Mouse (Mus musculus) forebrain, embryonic 13.5 days (tissue): ENCODE data around the gene Ubac2. TPM values are rescaled to one million over a fixed set of nuclear protein-coding genes. Genes with fewer than 3 reads are reported as not detected.

Experiments used
- ATAC-seq: fragments of 200-750 bp; cut with Nextera tagmentation; 2 replicates; pipeline ENCODE4 v1.8.0; 2017
- H3K27ac ChIP-seq: fragments of 300-500 bp; sonication (generic); 2 replicates; pipeline ENCODE4 v1.5.1; 2015; ENCODE audit warnings: inconsistent platforms, mild to moderate bottlenecking, moderate library complexity
- H3K27me3 ChIP-seq: fragments of 300-500 bp; sonication (generic); 2 replicates; pipeline ENCODE4 v1.6.1; 2015; ENCODE audit warnings: mild to moderate bottlenecking, inconsistent platforms
- H3K36me3 ChIP-seq: fragments of 300-500 bp; sonication (generic); 2 replicates; pipeline ENCODE4 v1.6.1; 2015; ENCODE audit warnings: mild to moderate bottlenecking, inconsistent platforms; ENCODE audit not compliant: poor library complexity, severe bottlenecking
- H3K4me1 ChIP-seq: fragments of 300-500 bp; sonication (generic); 2 replicates; pipeline ENCODE4 v1.6.1; 2015; ENCODE audit warnings: inconsistent platforms
- H3K4me2 ChIP-seq: fragments of 300-500 bp; sonication (generic); 2 replicates; pipeline ENCODE4 v1.6.1; 2015; ENCODE audit warnings: inconsistent platforms, mild to moderate bottlenecking, moderate library complexity
- H3K4me3 ChIP-seq: fragments of 300-500 bp; sonication (generic); 2 replicates; pipeline ENCODE4 v1.5.1; 2015; ENCODE audit warnings: mild to moderate bottlenecking, inconsistent platforms
- H3K9ac ChIP-seq: fragments of 300-500 bp; sonication (generic); 2 replicates; pipeline ENCODE4 v1.6.1; 2015; ENCODE audit warnings: mild to moderate bottlenecking, inconsistent platforms
- H3K9me3 ChIP-seq: fragments of 300-500 bp; sonication (generic); replicated peaks from 2 replicates; pipeline ENCODE4 v1.6.1; 2016; ENCODE audit warnings: inconsistent platforms
- WGBS: fragments of 180-500 bp; shearing (Covaris S2); methylation state at CpG from one replicate; pipeline ENCODE4 v1.1.7; 2015; 5-methylcytosine and 5-hydroxymethylcytosine counted together
- polyA plus RNA-seq: library from polyadenylated mRNA; unstranded; fragments of >200 nt; fragmentation: Nextera tagmentation; extraction: Ambion mirVana; gene quantifications from 2 replicates; pipeline ENCODE4 v1.2.1, GENCODE M21; 2015

Gene Ubac2
- polyA plus RNA-seq, 1 experiment from 2014 or later, result 56.4 TPM

DNA sequence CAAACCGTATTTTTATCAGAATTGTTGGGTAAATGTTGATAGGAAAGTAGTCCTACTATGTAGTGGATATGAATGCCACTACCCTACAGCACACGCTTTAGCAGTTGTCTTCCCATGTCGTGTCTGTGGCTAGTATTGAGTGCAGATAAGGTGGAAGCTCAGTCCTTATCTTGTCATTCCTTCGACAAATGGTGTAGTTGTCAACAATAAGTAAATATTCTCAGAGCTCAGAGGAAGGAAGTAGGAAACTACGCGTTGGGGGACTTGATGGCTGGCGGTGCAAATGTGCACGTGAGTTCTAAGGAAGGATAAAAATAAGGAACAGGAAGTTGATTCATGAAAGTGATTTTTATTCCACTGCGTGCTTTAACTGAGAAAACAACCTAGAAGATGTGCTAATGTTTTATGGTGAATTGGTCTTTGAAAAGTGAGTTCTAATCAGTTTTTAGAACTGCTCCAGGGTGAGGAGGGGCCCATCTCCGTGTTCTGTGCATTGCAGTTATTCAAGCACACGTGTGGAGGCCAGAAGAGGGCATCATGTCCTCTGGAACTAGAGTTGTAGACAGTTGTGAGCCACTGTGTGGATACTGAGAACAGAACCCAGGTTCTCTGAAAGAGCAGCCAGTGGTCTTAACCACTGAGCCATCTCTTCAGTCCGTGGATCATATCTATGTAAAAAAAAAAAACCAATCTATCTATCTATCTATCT lies 51.0 kb downstream of the Ubac2 start:
- Histone ChIP-seq H3K4me3 (no peak overlapping the region), H3K9me3 (no peaks in the 10 kb centered on the region), H3K27me3 (no peaks in the 10 kb centered on the region), H3K9ac (no peak overlapping the region), H3K36me3 (peaks cover 8% of the 10 kb centered on the region), H3K4me2 (no peak overlapping the region), H3K27ac (no peak overlapping the region), H3K4me1 (no peaks in the 10 kb centered on the region)
- whole genome bisulfite sequencing, result 93% methylated on average over 12 of the region's 12 CpGs
- no peak for ATAC-seq

DNA sequence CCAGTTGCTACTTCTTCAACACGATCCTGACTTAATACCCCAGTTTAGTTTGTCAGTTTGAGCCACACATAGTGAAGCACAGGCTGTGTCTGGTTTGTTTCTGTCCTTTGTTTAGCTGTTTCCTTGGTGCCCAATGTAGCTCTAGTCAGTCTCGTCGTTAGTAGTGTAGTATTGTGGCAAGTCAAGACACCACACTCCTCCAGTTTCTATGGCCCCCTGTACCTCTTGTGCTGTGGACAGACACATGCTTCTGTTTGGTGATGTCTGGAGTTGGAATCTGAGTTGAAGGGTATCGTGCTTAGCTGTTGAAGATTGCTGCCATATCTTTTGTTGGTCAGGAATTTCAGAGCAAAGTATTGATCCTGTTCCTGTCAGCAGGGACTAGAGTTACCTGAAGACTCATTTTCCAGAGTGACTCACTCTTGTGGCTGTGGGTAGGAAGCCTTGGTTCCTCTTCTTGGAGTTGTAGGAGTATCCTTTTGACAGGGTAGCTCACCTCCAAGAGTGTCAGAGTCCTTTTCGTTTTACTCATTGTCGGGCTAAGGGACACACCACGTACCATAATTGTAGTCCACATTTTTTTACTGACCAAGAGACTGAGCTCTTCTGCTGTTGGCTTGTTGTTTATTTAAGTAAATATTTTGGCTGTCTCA lies 52.4 kb downstream of the Ubac2 start:
- H3K36me3 ChIP-seq, result peaks cover 12% of the 10 kb centered on the region
- H3K4me2 ChIP-seq, result no peak overlapping the region
- H3K4me1 ChIP-seq, result no peaks in the 10 kb centered on the region
- no peak overlapping the region for H3K4me3 ChIP-seq
- WGBS, result 70% methylated on average over 7 of the region's 7 CpGs
- H3K9me3 ChIP-seq, result peaks cover 5% of the 10 kb centered on the region; the same call in 1 of the 2 replicates
- H3K27ac ChIP-seq, result no peak overlapping the region
- H3K27me3 ChIP-seq, result no peaks in the 10 kb centered on the region
- H3K9ac ChIP-seq, result no peak overlapping the region
- ATAC-seq, result no peak

DNA sequence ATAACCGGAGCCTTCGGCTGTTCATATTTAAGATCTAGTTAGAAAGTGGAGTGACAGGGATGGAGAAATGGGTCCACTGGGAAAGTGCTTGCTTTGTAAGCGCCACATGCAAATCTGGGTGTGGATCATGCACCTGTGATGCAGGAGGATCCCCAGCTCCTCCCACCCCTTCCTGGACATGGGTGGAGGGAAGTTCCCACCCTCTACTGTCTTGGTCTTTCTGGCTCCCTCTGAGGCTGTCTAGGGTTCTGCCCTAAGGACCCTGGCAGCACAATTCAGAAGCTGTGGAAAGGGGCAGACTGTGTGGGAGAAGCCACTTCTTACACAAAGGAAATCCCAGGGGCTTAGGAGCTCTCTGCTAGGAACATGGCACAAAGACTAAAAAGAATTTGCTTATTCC lies 53.2 kb downstream of the Ubac2 start:
- Histone ChIP-seq H3K9me3 (peaks cover 10% of the 10 kb centered on the region; the same call in 1 of the 2 replicates), H3K4me2 (no peak overlapping the region), H3K36me3 (peaks cover 16% of the 10 kb centered on the region), H3K4me1 (no peaks in the 10 kb centered on the region), H3K4me3 (no peak overlapping the region), H3K27ac (no peak overlapping the region), H3K9ac (no peak overlapping the region), H3K27me3 (no peaks in the 10 kb centered on the region)
- ATAC-seq, result no peak
- WGBS, result 93% methylated on average over 3 of the region's 3 CpGs

DNA sequence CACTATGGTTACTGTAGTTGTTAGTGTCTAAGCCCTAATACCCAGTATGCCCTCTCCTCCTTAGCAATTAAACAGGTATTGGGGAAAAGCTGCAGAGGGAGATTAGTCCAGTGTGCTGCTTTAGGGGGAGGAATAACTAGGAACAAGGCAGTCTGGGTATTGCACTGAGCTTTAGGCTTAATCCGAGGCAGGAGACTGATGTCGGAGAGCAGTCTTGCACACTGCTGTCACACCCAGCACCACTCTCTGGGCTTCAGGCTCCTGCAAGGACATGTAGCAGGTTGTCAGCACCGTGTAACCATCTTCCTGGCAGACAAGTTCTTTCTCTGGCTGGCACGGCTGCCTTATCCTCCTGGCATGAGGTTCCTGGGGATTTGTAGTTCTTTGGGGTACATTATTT lies 53.8 kb downstream of the Ubac2 start:
- no peaks in the 10 kb centered on the region for H3K4me1 ChIP-seq
- no peak overlapping the region for H3K27ac ChIP-seq
- H3K9me3 ChIP-seq, result peaks cover 10% of the 10 kb centered on the region; the same call in 1 of the 2 replicates
- no peak overlapping the region for H3K4me3 ChIP-seq
- H3K4me2 ChIP-seq, result no peak overlapping the region
- H3K36me3 ChIP-seq, result peaks cover 16% of the 10 kb centered on the region
- 83% methylated on average over 4 of the region's 4 CpGs for WGBS
- H3K27me3 ChIP-seq, result no peaks in the 10 kb centered on the region
- H3K9ac ChIP-seq, result no peak overlapping the region
- ATAC-seq, result no peak

DNA sequence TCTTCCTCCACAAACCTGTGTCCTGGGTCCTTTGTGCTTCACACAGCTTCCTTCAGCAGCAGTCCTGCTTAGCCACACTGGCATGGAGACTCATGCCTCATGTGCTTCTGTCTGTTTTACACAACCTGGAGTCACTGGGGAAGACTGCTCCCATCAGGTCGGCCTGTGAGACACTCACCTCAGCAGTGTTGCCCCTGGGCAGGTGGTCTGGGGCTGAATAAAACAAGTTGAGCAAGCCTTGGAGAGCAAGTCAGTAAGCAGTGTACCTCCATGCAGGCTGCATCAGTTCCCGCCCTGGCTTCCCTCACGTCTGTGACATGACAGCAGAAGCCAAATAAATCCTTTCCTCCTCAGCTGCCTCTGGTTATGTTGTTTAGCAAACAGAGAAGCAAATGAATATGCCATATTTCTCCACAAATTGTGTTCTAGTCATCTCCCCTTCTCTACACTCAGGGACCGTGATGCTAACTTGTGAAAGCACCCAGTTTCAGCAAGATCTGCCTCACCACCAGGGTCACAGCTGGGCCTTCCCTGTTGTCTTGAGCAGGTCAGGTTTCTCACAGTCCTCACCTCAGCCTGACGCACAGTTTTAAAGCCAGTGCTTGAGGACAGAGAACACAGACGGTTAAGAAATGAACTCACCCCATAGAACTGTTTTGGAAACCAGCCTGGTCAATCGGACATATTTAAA lies 55.6 kb downstream of the Ubac2 start:
- H3K4me1 ChIP-seq, result no peaks in the 10 kb centered on the region
- H3K4me3 ChIP-seq, result no peak overlapping the region
- ATAC-seq, result no peak
- H3K27ac ChIP-seq, result no peak overlapping the region
- H3K9me3 ChIP-seq, result peaks cover 10% of the 10 kb centered on the region; the same call in 1 of the 2 replicates
- H3K9ac ChIP-seq, result no peak overlapping the region
- 90% methylated on average over 7 of the region's 7 CpGs for WGBS
- H3K27me3 ChIP-seq, result no peaks in the 10 kb centered on the region
- H3K36me3 ChIP-seq, result peaks cover 16% of the 10 kb centered on the region
- H3K4me2 ChIP-seq, result no peak overlapping the region

DNA sequence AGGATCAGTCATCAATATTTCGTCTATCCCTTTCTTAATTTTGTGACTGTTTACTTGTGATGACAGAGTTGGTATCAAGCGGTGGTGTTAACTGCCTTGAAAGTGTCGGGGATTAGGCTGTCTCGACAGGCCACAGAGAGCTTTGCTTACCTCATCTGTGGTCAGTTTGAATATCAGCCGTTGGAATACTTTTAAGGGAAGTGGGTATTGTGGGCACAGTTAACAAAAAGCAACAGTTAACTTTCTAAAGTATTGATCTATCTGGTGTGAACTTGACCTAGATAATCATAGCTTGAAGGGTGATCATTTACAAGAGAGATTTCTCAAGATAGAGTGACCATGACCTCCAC lies 56.2 kb downstream of the Ubac2 start:
- ATAC-seq, result no peak
- Histone ChIP-seq H3K36me3 (peaks cover 16% of the 10 kb centered on the region), H3K9me3 (peaks cover 10% of the 10 kb centered on the region; the same call in 1 of the 2 replicates), H3K4me1 (no peaks in the 10 kb centered on the region), H3K9ac (no peak overlapping the region), H3K27ac (no peak overlapping the region), H3K4me3 (no peak overlapping the region), H3K4me2 (no peak overlapping the region), H3K27me3 (no peaks in the 10 kb centered on the region)
- WGBS, result 94% methylated on average over 5 of the region's 5 CpGs

DNA sequence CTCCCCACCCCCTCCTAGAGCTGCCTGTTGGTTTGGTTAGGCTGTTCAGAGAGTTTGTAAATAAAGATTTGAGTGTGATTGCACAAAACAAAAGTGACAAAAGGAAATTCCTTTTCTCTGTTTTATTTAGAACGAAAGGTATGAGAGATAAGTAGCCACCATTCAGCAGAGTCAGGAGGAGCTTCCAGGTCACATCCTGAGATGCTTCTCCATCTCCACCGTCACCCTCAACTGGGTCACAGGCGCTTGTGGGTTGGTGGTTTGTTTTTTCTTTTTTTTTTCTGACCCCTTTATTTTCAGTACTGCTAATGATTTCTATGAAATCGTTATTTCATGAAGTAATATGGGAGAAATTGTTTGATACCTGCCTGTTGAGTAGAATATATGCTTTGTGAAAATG lies 57.9 kb downstream of the Ubac2 start:
- no peak overlapping the region for H3K27ac ChIP-seq
- peaks cover 10% of the 10 kb centered on the region; the same call in 1 of the 2 replicates for H3K9me3 ChIP-seq
- H3K27me3 ChIP-seq, result no peaks in the 10 kb centered on the region
- 94% methylated on average over 4 of the region's 4 CpGs for WGBS
- no peak overlapping the region for H3K4me2 ChIP-seq
- H3K4me3 ChIP-seq, result no peak overlapping the region
- H3K4me1 ChIP-seq, result no peaks in the 10 kb centered on the region
- no peak overlapping the region for H3K9ac ChIP-seq
- H3K36me3 ChIP-seq, result peaks cover 16% of the 10 kb centered on the region
- ATAC-seq, result no peak

DNA sequence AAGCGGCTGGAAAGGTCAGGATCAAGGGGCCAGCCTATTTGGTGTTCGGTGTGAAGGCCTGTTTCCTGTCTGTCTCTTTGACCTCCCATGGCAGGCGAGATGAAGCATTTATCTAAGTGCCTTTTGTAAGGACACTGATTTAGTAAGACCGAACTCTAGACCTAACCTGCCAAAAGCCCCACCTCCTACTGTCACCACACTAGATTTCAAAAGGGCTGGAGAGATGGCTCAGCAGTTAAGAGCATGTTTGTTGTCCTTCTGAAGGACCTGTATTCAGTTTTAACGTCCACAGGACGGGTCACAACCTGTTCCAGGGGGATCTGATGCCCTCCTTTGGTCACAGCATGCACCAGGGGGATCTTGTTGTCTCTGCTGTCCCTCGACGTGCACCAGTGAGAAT lies 58.4 kb downstream of the Ubac2 start:
- 83% methylated on average over 8 of the region's 8 CpGs for WGBS
- Histone ChIP-seq H3K27ac (no peak overlapping the region), H3K36me3 (peaks cover 16% of the 10 kb centered on the region), H3K9me3 (peaks cover 14% of the 10 kb centered on the region; the same call in 1 of the 2 replicates), H3K4me2 (no peak overlapping the region), H3K4me3 (no peak overlapping the region), H3K9ac (no peak overlapping the region), H3K4me1 (no peaks in the 10 kb centered on the region), H3K27me3 (no peaks in the 10 kb centered on the region)
- ATAC-seq, result no peak

DNA sequence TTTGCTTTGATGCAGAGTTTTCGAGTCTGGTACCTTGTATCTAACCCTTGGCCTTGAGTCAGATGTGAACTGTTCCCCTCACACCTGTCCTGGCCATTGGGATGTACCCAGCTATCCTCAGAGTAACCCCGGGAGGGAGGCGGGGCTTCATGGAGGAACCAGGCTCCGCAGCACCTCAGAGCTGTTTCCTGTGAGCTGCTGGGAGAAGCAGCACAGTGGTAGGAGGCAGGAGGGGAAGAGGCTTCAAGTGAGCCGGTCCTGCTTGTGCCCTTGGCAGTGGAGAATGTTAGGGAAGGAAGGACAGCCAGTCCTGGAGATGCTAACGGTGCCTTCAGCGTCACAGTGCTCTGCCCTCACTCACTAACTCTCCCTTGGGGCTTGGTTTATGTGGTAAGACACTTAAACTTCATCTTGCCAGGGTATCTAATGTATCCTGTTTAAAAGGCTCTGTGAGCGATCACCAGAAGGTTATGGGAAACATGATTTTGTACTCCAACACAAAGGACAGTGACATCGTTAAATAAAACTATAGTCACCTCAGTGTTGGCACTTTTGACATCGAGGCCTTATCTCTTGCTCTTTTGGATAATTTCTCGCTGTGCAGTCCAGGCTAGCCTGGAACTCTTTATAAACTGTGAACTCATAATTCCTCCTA lies 59.3 kb downstream of the Ubac2 start:
- H3K27me3 ChIP-seq, result no peaks in the 10 kb centered on the region
- H3K4me2 ChIP-seq, result no peak overlapping the region
- no peaks in the 10 kb centered on the region for H3K4me1 ChIP-seq
- H3K27ac ChIP-seq, result no peak overlapping the region
- no peak for ATAC-seq
- H3K36me3 ChIP-seq, result peaks cover 16% of the 10 kb centered on the region
- peaks cover 14% of the 10 kb centered on the region; the same call in 1 of the 2 replicates for H3K9me3 ChIP-seq
- no peak overlapping the region for H3K9ac ChIP-seq
- 90% methylated on average over 11 of the region's 11 CpGs for WGBS
- H3K4me3 ChIP-seq, result no peak overlapping the region

DNA sequence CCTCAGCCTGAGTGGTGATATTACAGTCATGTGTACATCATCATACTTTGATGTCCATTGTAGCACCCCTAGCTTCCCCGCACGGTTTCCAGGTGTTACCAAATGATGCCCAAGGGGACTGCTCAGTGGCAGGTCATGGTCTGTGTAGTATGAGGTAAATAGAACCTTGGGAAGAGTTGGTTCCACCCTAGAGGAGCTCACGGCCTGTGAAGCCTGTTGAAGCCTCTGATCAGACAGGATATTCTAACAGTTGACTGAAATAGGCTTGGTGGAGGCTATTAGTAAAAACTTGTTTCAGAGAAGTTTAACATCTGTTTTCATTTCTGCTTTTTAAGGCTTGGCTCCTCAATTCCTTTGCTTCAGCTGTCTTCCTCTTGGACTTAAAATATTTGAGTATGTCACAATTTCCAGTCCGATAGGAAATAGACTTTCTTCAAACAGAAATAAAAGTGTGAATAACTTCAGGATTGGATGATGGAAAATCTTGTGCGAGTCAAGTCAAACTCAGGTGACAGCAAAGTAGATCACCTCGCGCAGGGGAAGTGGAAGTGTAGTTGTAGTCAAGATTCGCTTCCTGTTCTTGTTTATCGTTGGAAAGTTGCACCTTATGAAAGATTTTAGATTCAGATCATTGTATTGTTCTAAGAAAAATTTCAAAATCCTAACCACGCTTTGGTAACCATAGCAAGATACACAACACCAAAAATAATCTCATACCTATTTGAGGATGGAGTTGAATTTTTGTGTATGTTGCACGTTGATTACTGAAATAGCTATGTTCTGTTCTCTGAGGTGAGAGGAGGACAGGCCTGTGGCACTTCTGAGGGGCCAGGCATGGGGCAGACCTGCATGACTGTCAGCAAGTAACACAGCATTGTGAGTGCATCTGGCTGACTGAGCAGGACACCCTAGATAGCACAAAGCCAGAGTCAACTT lies 60.1 kb downstream of the Ubac2 start:
- 97% methylated on average over 11 of the region's 11 CpGs for WGBS
- ATAC-seq, result no peak

DNA sequence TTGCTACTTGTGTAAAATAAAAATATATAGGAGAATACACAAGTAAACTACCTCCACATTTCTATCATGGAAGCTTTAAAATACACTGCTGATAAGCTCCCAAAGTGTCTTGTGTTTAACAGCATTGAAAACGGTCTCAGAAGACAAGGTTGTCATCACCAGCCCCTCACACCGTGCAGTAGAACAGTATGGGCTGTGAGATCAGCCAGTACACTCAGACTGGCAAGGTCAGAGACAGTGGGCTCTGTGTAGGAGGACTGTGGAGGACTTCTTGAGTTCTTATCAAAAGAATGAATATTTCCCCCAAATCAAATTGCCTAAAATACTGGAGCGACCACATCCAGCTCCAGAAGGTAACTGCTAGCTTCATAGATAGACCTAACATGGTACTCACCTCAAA lies 61.2 kb downstream of the Ubac2 start:
- Histone ChIP-seq H3K4me2 (no peak overlapping the region), H3K4me3 (no peak overlapping the region), H3K9me3 (peaks cover 14% of the 10 kb centered on the region), H3K27ac (no peak overlapping the region), H3K9ac (no peak overlapping the region), H3K27me3 (no peaks in the 10 kb centered on the region), H3K4me1 (no peaks in the 10 kb centered on the region), H3K36me3 (peaks cover 7% of the 10 kb centered on the region)
- WGBS, result 93% methylated on average over 3 of the region's 3 CpGs
- no peak for ATAC-seq

More for the DNA sequence above, 60.1 kb downstream of the Ubac2 start:
- no peak overlapping the region for H3K27ac ChIP-seq
- no peaks in the 10 kb centered on the region for H3K4me1 ChIP-seq
- H3K4me3 ChIP-seq, result no peak overlapping the region
- peaks cover 16% of the 10 kb centered on the region for H3K36me3 ChIP-seq
- no peak overlapping the region for H3K4me2 ChIP-seq
- peaks cover 14% of the 10 kb centered on the region for H3K9me3 ChIP-seq
- no peak overlapping the region for H3K9ac ChIP-seq
- no peaks in the 10 kb centered on the region for H3K27me3 ChIP-seq
